Mouse (Mus musculus): ENCODE measurements around the gene Glul. TPM values are rescaled to one million over a fixed set of nuclear protein-coding genes. Genes with fewer than 3 reads are reported as not detected.

The Glul gene
- total RNA-seq, 1 experiment from 2014 or later: 78.8 TPM

- ATAC-seq (replicated peaks; ENCODE audit: insufficient number of reproducible peaks, low FRiP score, low TSS enrichment, poor library complexity, severe bottlenecking): no peak
These were observed 53.5 kb downstream of the Glul start for GRCm38 (mm10) chr1:153953232-153953631.

- no peak for ATAC-seq (replicated peaks; ENCODE audit: insufficient number of reproducible peaks, low FRiP score, low TSS enrichment, poor library complexity, severe bottlenecking)
These were observed 54.1 kb downstream of the Glul start for GRCm38 (mm10) chr1:153953797-153954196.

- ATAC-seq (replicated peaks; ENCODE audit: insufficient number of reproducible peaks, low FRiP score, low TSS enrichment, poor library complexity, severe bottlenecking): no peak
These were observed 58.1 kb downstream of the Glul start for GRCm38 (mm10) chr1:153957850-153958249.

Other genes starting within 250 kb of the Glul start
- gene Rgs8, start 246.9 kb upstream of the Glul start, total RNA-seq (2017): not detected in 3 replicates
- 6.7 to 7.3 TPM (median 7.1 TPM) in 3 replicates for gene Rgs16, start 159.6 kb upstream of the Glul start, total RNA-seq (2017)
- gene Rnasel, start 150.5 kb upstream of the Glul start, total RNA-seq (2017): 53.3 to 72.4 TPM (median 55.1 TPM) in 3 replicates
- gene Rgsl1, start 55.8 kb upstream of the Glul start, total RNA-seq (2017): not detected in 3 replicates
- gene Teddm1b, start 25.6 kb upstream of the Glul start, total RNA-seq (2017): not detected in 3 replicates
- not detected in 3 replicates for gene Teddm1a, start 8.2 kb upstream of the Glul start, total RNA-seq (2017)
- 0.32 to 1.4 TPM (median 0.87 TPM) in 3 replicates for gene Teddm2, start 284 bp downstream of the Glul start, total RNA-seq (2017)

Measured in monocyte, adult 5-6 weeks (primary cell).